Mouse (Mus musculus) heart, embryonic 14.5 days (tissue): ENCODE data around the gene Cmc1. TPM values are rescaled to one million over a fixed set of nuclear protein-coding genes. Genes with fewer than 3 reads are reported as not detected.
"Not testable (repeated sequence)": the region's sequence is repeated elsewhere in the genome, so short reads cannot be mapped to it uniquely, and the experiment has no call there.

Source experiments
- ATAC-seq: fragments of 200-750 bp; cut with Nextera tagmentation; 2 replicates; pipeline ENCODE4 v1.8.0; 2017; ENCODE audit warnings: low read depth, moderate TSS enrichment; ENCODE audit not compliant: insufficient number of reproducible peaks, insufficient read depth, low FRiP score
- H3K27ac ChIP-seq, 2 experiments: fragments of 200-500 bp in 1 of 2; fragments of 300-500 bp in 1 of 2; sonication (generic) in 1 of 2; replicated peaks in 1 of 2; 2 replicates each; pipeline ENCODE4 v1.5.1; 2012 to 2014; ENCODE audit warnings: low read depth in 2 of 2, low read length in 2 of 2, control low read depth in 1 of 2, mild to moderate bottlenecking in 1 of 2, mixed read lengths in 1 of 2; ENCODE audit not compliant: control insufficient read depth in 1 of 2, insufficient read depth in 1 of 2
- H3K27me3 ChIP-seq: fragments of 300-500 bp; sonication (generic); 2 replicates; pipeline ENCODE4 v1.6.1; 2014; ENCODE audit warnings: mild to moderate bottlenecking, low read length, control low read depth; ENCODE audit not compliant: control insufficient read depth, insufficient read depth
- H3K36me3 ChIP-seq: fragments of 300-500 bp; sonication (generic); 2 replicates; pipeline ENCODE4 v1.6.1; 2014; ENCODE audit warnings: mild to moderate bottlenecking, control low read depth, low read length, mixed read lengths; ENCODE audit not compliant: control insufficient read depth, insufficient read depth
- H3K4me1 ChIP-seq, 2 experiments: fragments of 200-500 bp in 1 of 2; fragments of 300-500 bp in 1 of 2; sonication (generic) in 1 of 2; 2 replicates each; pipeline ENCODE4 v1.6.1; 2012 to 2014; ENCODE audit warnings: low read length in 2 of 2, control low read depth in 1 of 2, mixed read lengths in 1 of 2; ENCODE audit not compliant: control insufficient read depth in 2 of 2, insufficient read depth in 2 of 2
- H3K4me2 ChIP-seq: fragments of 300-500 bp; sonication (generic); 2 replicates; pipeline ENCODE4 v1.6.1; 2014; ENCODE audit warnings: mild to moderate bottlenecking, low read length
- H3K4me3 ChIP-seq, 2 experiments: fragments of 200-500 bp in 1 of 2; fragments of 300-500 bp in 1 of 2; sonication (generic) in 1 of 2; 2 replicates each; pipeline ENCODE4 v1.5.1; 2012 to 2014; ENCODE audit warnings: low read length in 2 of 2, mild to moderate bottlenecking in 2 of 2, control low read depth in 1 of 2, low read depth in 1 of 2, moderate library complexity in 1 of 2; ENCODE audit not compliant: control insufficient read depth in 1 of 2, insufficient read depth in 1 of 2
- H3K9ac ChIP-seq: fragments of 300-500 bp; sonication (generic); 2 replicates; pipeline ENCODE4 v1.6.1; 2014; ENCODE audit warnings: mild to moderate bottlenecking, low read length
- H3K9me3 ChIP-seq: fragments of 300-500 bp; sonication (generic); 2 replicates; pipeline ENCODE4 v1.6.1; 2016; ENCODE audit warnings: low read length, control low read depth; ENCODE audit not compliant: control insufficient read depth
- WGBS: fragments of 180-500 bp; shearing (Covaris S2); extraction: QIAGEN DNeasy Blood & Tissue Kit; methylation state at CpG from one replicate; pipeline ENCODE4 v1.1.7; 2014; 5-methylcytosine and 5-hydroxymethylcytosine counted together
- polyA plus RNA-seq: library from polyadenylated mRNA; unstranded; fragments of >200 nt; fragmentation: Nextera tagmentation; extraction: Ambion mirVana; gene quantifications from 2 replicates; pipeline ENCODE4 v1.2.1, GENCODE M21; 2014

The Cmc1 gene
- polyA plus RNA-seq, 1 experiment from 2014 or later = 49.1 TPM

- no peaks in the 10 kb centered on the region for H3K9me3 ChIP-seq
- WGBS = 90% methylated on average over 6 of the region's 6 CpGs
- no peak for ATAC-seq
Measured at GRCm38 (mm10) chr9:118161536-118161935, 11.6 kb upstream of the Cmc1 start.

GRCm38 (mm10) chr9:118159936-118160335 is 10.0 kb upstream of the Cmc1 start:
- ATAC-seq = no peak
- H3K4me3 ChIP-seq = no peak overlapping the region
- no peaks in the 10 kb centered on the region for H3K36me3 ChIP-seq
- no peaks in the 10 kb centered on the region for H3K27me3 ChIP-seq
- no peak overlapping the region for H3K4me2 ChIP-seq
- H3K27ac ChIP-seq = no peak overlapping the region
- H3K9me3 ChIP-seq = no peaks in the 10 kb centered on the region
- WGBS = 33% methylated on average over 3 of the region's 3 CpGs
- no peak overlapping the region for H3K9ac ChIP-seq
- no peaks in the 10 kb centered on the region for H3K4me1 ChIP-seq

More at GRCm38 (mm10) chr9:118161536-118161935, 11.6 kb upstream of the Cmc1 start:
- no peaks in the 10 kb centered on the region for H3K4me1 ChIP-seq
- no peaks in the 10 kb centered on the region for H3K27me3 ChIP-seq
- no peak overlapping the region for H3K4me3 ChIP-seq
- H3K4me2 ChIP-seq = no peak overlapping the region
- H3K36me3 ChIP-seq = no peaks in the 10 kb centered on the region
- H3K9ac ChIP-seq = no peak overlapping the region
- no peak overlapping the region for H3K27ac ChIP-seq

GRCm38 (mm10) chr9:118158201-118158600 is 8.2 kb upstream of the Cmc1 start:
- Histone ChIP-seq H3K4me2 (no peak overlapping the region), H3K4me3 (no peak overlapping the region), H3K9me3 (no peaks in the 10 kb centered on the region), H3K27ac (no peak overlapping the region), H3K27me3 (no peaks in the 10 kb centered on the region), H3K9ac (no peak overlapping the region), H3K4me1 (no peaks in the 10 kb centered on the region), H3K36me3 (no peaks in the 10 kb centered on the region)
- ATAC-seq = no peak
- 87% methylated on average over 4 of the region's 4 CpGs for WGBS

- Histone ChIP-seq H3K27me3 (no peaks in the 10 kb centered on the region), H3K4me2 (no peak overlapping the region), H3K27ac (no peak overlapping the region), H3K9ac (no peak overlapping the region), H3K4me3 (no peak overlapping the region), H3K9me3 (no peaks in the 10 kb centered on the region), H3K4me1 (no peaks in the 10 kb centered on the region), H3K36me3 (no peaks in the 10 kb centered on the region)
- ATAC-seq = no peak
- WGBS = 81% methylated on average over 3 of the region's 3 CpGs
Measured at GRCm38 (mm10) chr9:118157234-118157633, 7.3 kb upstream of the Cmc1 start.

- Histone ChIP-seq H3K9me3 (no peaks in the 10 kb centered on the region), H3K36me3 (no peaks in the 10 kb centered on the region), H3K4me3 (no peak overlapping the region), H3K4me2 (no peak overlapping the region), H3K27me3 (no peaks in the 10 kb centered on the region), H3K27ac (no peak overlapping the region), H3K4me1 (peaks cover 3 to 4% of the 10 kb centered on the region in 2 experiments; a peak in 1 of 4 replicates), H3K9ac (no peak overlapping the region)
- ATAC-seq = no peak
- WGBS = 80% methylated on average over 5 of the region's 5 CpGs
Measured at GRCm38 (mm10) chr9:118154666-118155065, 4.7 kb upstream of the Cmc1 start.

- Histone ChIP-seq H3K9ac (no peak overlapping the region), H3K4me3 (no peak overlapping the region), H3K36me3 (no peaks in the 10 kb centered on the region), H3K4me2 (no peak overlapping the region), H3K4me1 (peaks cover 3 to 4% of the 10 kb centered on the region in 2 experiments; a peak in 1 of 4 replicates), H3K9me3 (no peaks in the 10 kb centered on the region), H3K27ac (no peak overlapping the region), H3K27me3 (no peaks in the 10 kb centered on the region)
- 81% methylated on average over 1 of the region's 1 CpGs for WGBS
- ATAC-seq = no peak
Measured at GRCm38 (mm10) chr9:118151221-118151507, 1.2 kb upstream of the Cmc1 start.

GRCm38 (mm10) chr9:118150429-118151220 is 648 bp upstream of the Cmc1 start:
- no peak for ATAC-seq
- H3K9ac ChIP-seq = no peak overlapping the region
- peak overlapping the region in 1 of 2 experiments; percentile 11; a peak in 1 of 4 replicates for H3K27ac ChIP-seq

GRCm38 (mm10) chr9:118140356-118140755 is 9.6 kb downstream of the Cmc1 start:
- not testable (repeated sequence) for H3K27me3 ChIP-seq, H3K9ac ChIP-seq, H3K4me1 ChIP-seq, ATAC-seq, H3K9me3 ChIP-seq, H3K27ac ChIP-seq, H3K36me3 ChIP-seq, H3K4me3 ChIP-seq, H3K4me2 ChIP-seq
- WGBS = 64% methylated on average over 2 of the region's 3 CpGs

More at GRCm38 (mm10) chr9:118150429-118151220, 648 bp upstream of the Cmc1 start:
- H3K4me3 ChIP-seq = peak overlapping the region; percentile 88 to 100; a peak in 1 of 4 replicates
- H3K4me1 ChIP-seq = peaks cover 3 to 4% of the 10 kb centered on the region in 2 experiments; a peak in 1 of 4 replicates
- no peaks in the 10 kb centered on the region for H3K36me3 ChIP-seq
- peak overlapping the region; percentile 78 for H3K4me2 ChIP-seq
- WGBS = 79% methylated on average over 20 of the region's 20 CpGs
- H3K9me3 ChIP-seq = no peaks in the 10 kb centered on the region
- H3K27me3 ChIP-seq = no peaks in the 10 kb centered on the region
